Mouse (Mus musculus): ENCODE data around the gene Mapk1.

DNA sequence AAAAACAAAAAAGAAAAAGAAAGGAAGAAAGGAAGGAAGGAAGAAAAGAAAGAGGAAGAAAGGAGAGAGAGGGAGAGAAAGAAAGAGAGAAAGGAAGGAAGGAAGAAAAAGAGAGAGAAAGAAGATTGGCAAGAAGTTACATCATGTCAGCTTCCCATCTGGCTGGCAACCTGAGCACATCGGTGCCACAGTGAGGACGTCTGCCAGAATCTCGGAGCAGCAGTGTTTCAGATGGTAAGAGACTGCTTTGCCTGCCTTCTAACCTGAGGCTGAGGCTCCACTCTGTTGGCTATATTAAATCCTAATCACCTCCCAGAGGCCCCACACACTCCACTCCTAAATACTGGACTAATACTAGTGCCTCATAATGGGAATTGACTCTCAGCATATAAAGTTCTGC, 70.7 kb downstream of the Mapk1 start:
- TF ChIP-seq CTCF (conservative IDR thresholded peaks at IDR 0.05; ENCODE audit: insufficient read depth, insufficient read length, low read depth, low read length) (no peak), POLR2A (IDR thresholded peaks at IDR 0.05; ENCODE audit: low read depth, low read length) (no peak)
